ENCODE assay signal across 13 mouse cellular contexts in the genomic region with DNA sequence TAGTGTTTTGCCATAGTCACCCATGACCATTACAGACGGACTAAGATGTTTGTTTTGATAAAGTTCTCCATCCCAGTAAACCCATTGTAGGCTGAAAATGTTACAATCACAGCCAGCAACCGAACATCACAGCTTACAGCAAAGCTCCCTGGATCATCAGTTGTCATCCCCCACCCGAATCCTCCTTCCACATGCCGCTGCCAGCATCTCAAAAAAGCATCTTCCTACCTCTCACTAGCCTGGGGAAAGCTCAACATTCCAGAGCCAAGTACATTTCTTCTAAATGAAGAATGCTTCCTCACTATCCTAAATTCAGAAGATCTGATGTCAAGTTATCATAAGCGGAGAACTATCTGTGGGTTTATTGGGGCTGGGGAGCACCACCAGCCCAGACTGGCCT.
"Had no signal": no experiment of that assay in that cellular context is flagged by ENCODE, and none has a peak within 500 bp of the region (broad histone marks: within the 10 kb centered on the region; RNA-seq: fewer than 3 reads in every experiment).

No protein-coding gene starts in this region.

- DNase-seq: kidney, adult 18-20 months; kidney, adult 9 months; kidney, postnatal 14 days; kidney, postnatal 4 days; layer of hippocampus, adult 9-11 months; liver, postnatal 0 days; lung, embryonic 14.5 days; retina, postnatal 1 day; thymus, postnatal 25 days had no signal

- ATAC-seq: inflammation-experienced regulatory T-cells, adult 6 months; intestine, embryonic 16.5 days; liver, postnatal 0 days; lung, postnatal 0 days; midbrain, embryonic 15.5 days had no signal
